Mouse (Mus musculus) lung, embryonic 16.5 days (tissue): ENCODE measurements at regions not wholly inside any gene's neighbourhood (a gene's known extent, or its start where the extent isn't known, plus 50 kb on each side); places are given as distances from the start of the nearest gene placed in this dataset.
A peak's percentile ranks its signal among the peaks of the same experiment; 100 is the strongest.

Experiments used
- ATAC-seq: fragments of 200-750 bp; cut with Nextera tagmentation; 2 replicates; pipeline ENCODE4 v1.8.0; 2017; ENCODE audit warnings: low read depth, mild to moderate bottlenecking, moderate library complexity
- H3K27ac ChIP-seq: fragments of 300-500 bp; sonication (generic); 2 replicates; pipeline ENCODE4 v1.5.1; 2014; ENCODE audit warnings: mild to moderate bottlenecking, control low read depth, low read length
- H3K27me3 ChIP-seq: fragments of 300-500 bp; sonication (generic); 2 replicates; pipeline ENCODE4 v1.6.1; 2014; ENCODE audit warnings: low read depth, low read length, mixed read lengths; ENCODE audit not compliant: control insufficient read depth, insufficient read depth
- H3K36me3 ChIP-seq: fragments of 300-500 bp; sonication (generic); 2 replicates; pipeline ENCODE4 v1.6.1; 2014; ENCODE audit warnings: low read length; ENCODE audit not compliant: control insufficient read depth, insufficient read depth
- H3K4me1 ChIP-seq: fragments of 300-500 bp; sonication (generic); replicated peaks from 2 replicates; pipeline ENCODE4 v1.6.1; 2014; ENCODE audit warnings: low read length, mixed read lengths; ENCODE audit not compliant: control insufficient read depth, insufficient read depth
- H3K4me2 ChIP-seq: fragments of 300-500 bp; sonication (generic); 2 replicates; pipeline ENCODE4 v1.6.1; 2014; ENCODE audit warnings: low read depth, low read length, control low read depth
- H3K4me3 ChIP-seq: fragments of 300-500 bp; sonication (generic); 2 replicates; pipeline ENCODE4 v1.5.1; 2014; ENCODE audit warnings: mild to moderate bottlenecking, low read length, control low read depth
- H3K9ac ChIP-seq: fragments of 300-500 bp; sonication (generic); 2 replicates; pipeline ENCODE4 v1.6.1; 2014; ENCODE audit warnings: low read length, control low read depth
- H3K9me3 ChIP-seq: fragments of 300-500 bp; sonication (generic); 2 replicates; pipeline ENCODE4 v1.6.1; 2016; ENCODE audit warnings: low read length; ENCODE audit not compliant: control insufficient read depth
- WGBS: fragments of 180-500 bp; shearing (Covaris S2); extraction: QIAGEN DNeasy Blood & Tissue Kit; methylation state at CpG from one replicate; pipeline ENCODE4 v1.1.7; 2014; 5-methylcytosine and 5-hydroxymethylcytosine counted together

DNA sequence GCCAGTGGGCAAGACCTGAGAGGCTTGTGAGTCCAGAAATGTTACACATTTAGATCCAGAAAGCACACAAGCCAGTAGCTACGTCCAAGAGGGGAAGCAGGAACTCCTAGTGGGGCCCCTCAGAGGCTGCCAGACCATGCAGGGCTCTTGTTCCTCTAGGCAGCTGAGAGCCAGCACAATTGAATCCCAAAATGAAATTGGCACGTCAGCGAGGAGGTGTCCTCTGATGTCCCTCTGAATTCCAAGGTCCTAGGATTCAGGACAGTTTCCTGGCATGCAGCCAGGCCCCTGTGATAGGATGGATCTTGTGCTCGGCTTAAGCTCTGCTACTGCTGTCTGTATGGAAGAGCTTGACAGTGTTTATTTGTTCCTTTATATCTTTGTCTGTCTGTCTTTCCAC, 90.4 kb upstream of the N6amt1 start:
- Histone ChIP-seq H3K4me1 (peaks cover 6% of the 10 kb centered on the region; the same call in 1 of the 2 replicates), H3K27ac (peak overlapping the region; percentile 97), H3K27me3 (no peaks in the 10 kb centered on the region), H3K4me2 (no peak overlapping the region), H3K9ac (no peak overlapping the region), H3K9me3 (no peaks in the 10 kb centered on the region), H3K4me3 (no peak overlapping the region), H3K36me3 (no peaks in the 10 kb centered on the region)
- WGBS, result 23% methylated on average over 4 of the region's 4 CpGs
- peak; percentile 64 for ATAC-seq

- Histone ChIP-seq H3K4me1 (peaks cover 6% of the 10 kb centered on the region; the same call in 1 of the 2 replicates), H3K4me2 (no peak overlapping the region), H3K9ac (no peak overlapping the region), H3K36me3 (no peaks in the 10 kb centered on the region), H3K27me3 (no peaks in the 10 kb centered on the region), H3K27ac (peak overlapping the region; percentile 97), H3K9me3 (no peaks in the 10 kb centered on the region), H3K4me3 (no peak overlapping the region)
- no peak for ATAC-seq
- WGBS, result 69% methylated on average over 8 of the region's 8 CpGs
Observed at GRCm38 (mm10) chr16:87263041-87263440, 90.9 kb upstream of the N6amt1 start.

GRCm38 (mm10) chr16:87262497-87262896, 91.5 kb upstream of the N6amt1 start:
- H3K4me3 ChIP-seq, result no peak overlapping the region
- no peak overlapping the region for H3K4me2 ChIP-seq
- no peaks in the 10 kb centered on the region for H3K27me3 ChIP-seq
- peak overlapping the region; percentile 97 for H3K27ac ChIP-seq
- 54% methylated on average over 3 of the region's 3 CpGs for WGBS
- peaks cover 6% of the 10 kb centered on the region; the same call in 1 of the 2 replicates for H3K4me1 ChIP-seq
- no peaks in the 10 kb centered on the region for H3K9me3 ChIP-seq
- no peak overlapping the region for H3K9ac ChIP-seq
- no peak for ATAC-seq
- no peaks in the 10 kb centered on the region for H3K36me3 ChIP-seq

DNA sequence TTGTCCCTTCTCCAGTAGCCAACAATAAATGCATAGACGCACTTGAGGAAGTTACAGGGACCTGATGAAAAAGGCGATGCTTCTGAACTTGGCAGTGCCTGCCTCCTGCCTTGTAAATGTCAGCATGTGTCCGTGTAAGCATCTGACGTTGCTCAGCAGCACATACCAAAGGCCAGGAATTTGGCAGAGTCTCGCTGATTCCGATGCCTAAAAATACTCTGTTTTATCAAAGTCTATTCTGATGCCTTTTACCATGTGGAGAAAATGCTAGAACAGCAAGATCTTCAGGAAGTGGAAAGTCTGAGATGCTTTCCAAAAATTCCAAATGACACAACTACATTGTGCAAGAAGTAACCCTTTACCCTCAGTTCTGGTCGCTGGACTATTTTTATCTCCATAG, 92.5 kb upstream of the N6amt1 start:
- no peak overlapping the region for H3K4me3 ChIP-seq
- ATAC-seq, result peak; percentile 92
- no peaks in the 10 kb centered on the region for H3K36me3 ChIP-seq
- H3K27ac ChIP-seq, result peak overlapping the region; percentile 77
- H3K27me3 ChIP-seq, result no peaks in the 10 kb centered on the region
- no peak overlapping the region for H3K9ac ChIP-seq
- no peak overlapping the region for H3K4me2 ChIP-seq
- peaks cover 6% of the 10 kb centered on the region; the same call in 1 of the 2 replicates for H3K4me1 ChIP-seq
- 37% methylated on average over 7 of the region's 7 CpGs for WGBS
- no peaks in the 10 kb centered on the region for H3K9me3 ChIP-seq

- Histone ChIP-seq H3K4me3 (no peak overlapping the region), H3K27me3 (no peaks in the 10 kb centered on the region), H3K36me3 (no peaks in the 10 kb centered on the region), H3K9me3 (no peaks in the 10 kb centered on the region), H3K4me1 (peaks cover 4% of the 10 kb centered on the region; the same call in 1 of the 2 replicates), H3K9ac (no peak overlapping the region), H3K4me2 (no peak overlapping the region), H3K27ac (no peak overlapping the region)
- ATAC-seq, result no peak
- WGBS, result 88% methylated on average over 1 of the region's 1 CpGs
Observed at GRCm38 (mm10) chr16:87254736-87255135, 99.2 kb upstream of the N6amt1 start.

- Histone ChIP-seq H3K27ac (no peak overlapping the region), H3K4me2 (no peak overlapping the region), H3K9me3 (no peaks in the 10 kb centered on the region), H3K4me1 (peaks cover 15% of the 10 kb centered on the region; the same call in 1 of the 2 replicates), H3K4me3 (no peak overlapping the region), H3K9ac (no peak overlapping the region), H3K36me3 (no peaks in the 10 kb centered on the region), H3K27me3 (no peaks in the 10 kb centered on the region)
- 51% methylated on average over 10 of the region's 10 CpGs for WGBS
- 0 out of 2 replicates have a peak, but pooled peaks have one; percentile 7 for ATAC-seq
Observed at GRCm38 (mm10) chr16:87250531-87250930, 103.5 kb upstream of the N6amt1 start.

- Histone ChIP-seq H3K27ac (no peak overlapping the region), H3K27me3 (no peaks in the 10 kb centered on the region), H3K4me3 (no peak overlapping the region), H3K36me3 (no peaks in the 10 kb centered on the region), H3K4me1 (peaks cover 15% of the 10 kb centered on the region; the same call in 1 of the 2 replicates), H3K9me3 (no peaks in the 10 kb centered on the region), H3K4me2 (no peak overlapping the region), H3K9ac (no peak overlapping the region)
- ATAC-seq, result no peak
- 28% methylated on average over 7 of the region's 7 CpGs for whole genome bisulfite sequencing
Observed at GRCm38 (mm10) chr16:87249903-87250302, 104.1 kb upstream of the N6amt1 start.

GRCm38 (mm10) chr16:87248501-87249030, 105.4 kb upstream of the N6amt1 start:
- Histone ChIP-seq H3K9ac (0 out of 2 replicates have a peak overlapping the region, but pooled peaks have one; percentile 9), H3K9me3 (no peaks in the 10 kb centered on the region), H3K27me3 (no peaks in the 10 kb centered on the region), H3K27ac (no peak overlapping the region), H3K4me2 (no peak overlapping the region), H3K4me1 (peaks cover 15% of the 10 kb centered on the region; the same call in 1 of the 2 replicates), H3K4me3 (no peak overlapping the region), H3K36me3 (no peaks in the 10 kb centered on the region)
- no peak for ATAC-seq
- WGBS, result 33% methylated on average over 6 of the region's 6 CpGs

GRCm38 (mm10) chr16:87245933-87246791, 107.8 kb upstream of the N6amt1 start:
- Histone ChIP-seq H3K4me2 (peak overlapping the region; percentile 47), H3K9ac (peak overlapping the region; percentile 60), H3K27me3 (no peaks in the 10 kb centered on the region), H3K36me3 (no peaks in the 10 kb centered on the region), H3K4me3 (peak overlapping the region; percentile 39), H3K9me3 (no peaks in the 10 kb centered on the region), H3K4me1 (peaks cover 15% of the 10 kb centered on the region; the same call in 1 of the 2 replicates), H3K27ac (peak overlapping the region; percentile 30)
- peak; percentile 89 for ATAC-seq
- WGBS, result 29% methylated on average over 26 of the region's 26 CpGs
